Mouse (Mus musculus) left cerebral cortex, adult 8-10 months (tissue): ENCODE results near the gene Rbfox1. TPM values are rescaled to one million over a fixed set of nuclear protein-coding genes. Genes with fewer than 3 reads are reported as not detected.

Experiments
- DNase-seq, 2 experiments: peaks; one replicate each; pipeline ENCODE4 v3.0.0; 2022; ENCODE audit warnings: low spot score in 2 of 2
- total RNA-seq, 4 experiments: library from RNA; stranded (reverse); gene quantifications; 2 replicates each; pipeline ENCODE4 v1.2.4; 2022

Rbfox1 gene
- total RNA-seq, 4 experiments from 2014 or later, result 293 to 314 (median 299) TPM

DNA sequence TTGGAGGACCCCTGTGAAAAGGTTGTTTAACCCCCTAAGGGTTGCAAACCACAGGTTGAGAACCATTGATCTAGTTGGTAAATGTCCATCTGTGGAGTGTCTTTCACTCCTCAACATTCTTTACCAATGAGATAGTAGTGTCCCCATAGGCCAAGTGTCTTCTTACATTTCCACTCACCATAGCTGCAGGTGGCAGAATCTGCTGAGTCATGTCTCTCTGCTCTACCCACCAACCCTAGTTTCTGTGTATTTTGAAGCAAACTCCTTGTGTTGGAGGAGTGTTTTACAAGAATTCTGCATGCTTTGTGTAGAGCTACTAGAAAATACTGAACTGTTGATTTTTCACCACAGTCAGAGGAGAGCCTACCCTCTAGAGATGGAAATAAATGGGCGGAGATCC, 1191.2 kb downstream of the Rbfox1 start:
- no peak for DNase-seq

DNA sequence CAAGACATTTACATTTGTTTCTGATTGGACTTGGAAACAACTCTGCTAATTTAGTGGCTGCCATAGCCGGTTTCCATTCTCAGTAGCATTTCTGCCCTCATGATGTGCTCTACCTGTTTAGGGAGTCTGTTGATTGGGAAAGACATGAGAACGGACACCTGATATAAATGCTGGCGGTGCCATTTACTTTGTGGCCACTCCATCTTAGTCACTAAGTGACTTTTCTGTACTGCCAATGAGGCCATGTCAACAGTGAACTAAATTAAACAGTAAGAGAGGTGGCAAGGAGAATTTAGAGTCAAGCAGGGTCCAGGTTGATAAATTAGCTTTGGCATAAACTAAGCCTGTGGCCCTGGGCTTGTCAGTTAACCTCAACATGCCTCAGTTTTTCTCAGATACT, 1191.6 kb downstream of the Rbfox1 start:
- DNase-seq, result no peak

DNA sequence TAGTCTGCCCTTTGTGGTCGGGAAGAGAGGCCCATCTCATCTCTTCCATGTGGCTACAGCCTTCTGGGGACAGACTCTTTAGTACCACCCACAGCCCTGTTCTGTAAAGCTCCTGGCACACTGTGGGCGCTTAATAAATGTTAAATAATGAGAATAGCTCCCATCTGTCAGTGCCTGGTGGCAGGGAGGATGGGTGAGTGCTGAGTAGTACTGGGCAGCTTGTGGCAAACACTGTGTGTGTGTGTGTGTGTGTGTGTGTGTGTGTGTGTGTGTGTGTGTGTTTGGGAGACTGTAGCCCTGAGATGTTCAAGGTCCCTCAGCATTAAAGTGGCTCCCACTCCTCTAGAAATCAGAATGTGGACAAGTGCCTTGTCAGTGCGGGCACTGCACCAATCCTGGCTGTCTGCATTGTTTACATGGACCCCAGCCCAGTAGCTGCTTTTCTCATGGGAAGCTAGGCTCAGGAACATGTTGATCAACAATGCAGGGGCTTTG, 1196.0 kb downstream of the Rbfox1 start:
- peak in 1 of 2 experiments; percentile 33 for DNase-seq

DNA sequence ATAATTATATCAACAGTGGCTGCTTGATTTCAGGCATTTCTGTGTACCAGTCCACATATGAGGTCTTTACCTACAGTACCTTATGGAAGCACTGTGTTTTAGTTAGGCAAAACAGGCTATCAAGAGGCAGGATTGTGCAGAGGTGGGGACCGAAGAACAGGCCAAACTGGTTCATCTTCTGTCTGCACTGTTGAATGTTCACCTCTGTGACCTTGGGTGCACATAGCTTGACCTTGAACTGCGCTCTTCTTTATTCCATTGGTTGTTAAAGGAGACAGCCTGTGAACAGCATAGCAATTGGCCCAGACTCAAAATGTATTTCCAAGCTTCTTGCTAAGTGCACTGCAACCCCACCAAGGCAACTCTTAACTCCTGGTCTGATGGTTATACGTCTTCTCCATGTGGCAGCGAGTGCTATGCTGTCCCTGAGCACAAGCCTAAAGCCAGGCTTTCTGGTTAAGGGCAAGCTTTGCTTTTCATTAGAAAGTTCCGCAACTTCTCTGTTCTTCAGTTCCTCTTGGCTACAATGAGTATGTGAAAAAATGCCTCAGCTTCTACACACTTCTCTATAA, 1196.6 kb downstream of the Rbfox1 start:
- DNase-seq, result no peak

DNA sequence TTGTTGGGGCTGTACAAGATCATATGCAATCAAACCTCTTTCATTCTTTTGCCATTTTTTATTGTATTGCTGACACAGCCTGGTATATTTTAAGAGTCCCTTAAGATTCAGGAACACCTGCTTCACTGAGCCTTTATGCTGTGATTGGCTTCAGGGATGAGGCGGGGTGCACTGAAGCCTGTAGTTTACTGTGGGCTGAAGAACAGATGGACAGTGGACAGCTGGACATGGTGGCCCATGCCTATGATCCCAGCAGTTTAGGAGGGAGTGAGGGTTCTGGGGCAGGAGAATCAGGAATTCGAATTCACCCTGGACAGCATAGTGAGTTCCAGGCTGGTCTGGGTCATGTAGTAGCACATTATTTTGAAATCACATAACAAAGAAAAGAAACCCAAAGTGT, 1198.8 kb downstream of the Rbfox1 start:
- no peak for DNase-seq

DNA sequence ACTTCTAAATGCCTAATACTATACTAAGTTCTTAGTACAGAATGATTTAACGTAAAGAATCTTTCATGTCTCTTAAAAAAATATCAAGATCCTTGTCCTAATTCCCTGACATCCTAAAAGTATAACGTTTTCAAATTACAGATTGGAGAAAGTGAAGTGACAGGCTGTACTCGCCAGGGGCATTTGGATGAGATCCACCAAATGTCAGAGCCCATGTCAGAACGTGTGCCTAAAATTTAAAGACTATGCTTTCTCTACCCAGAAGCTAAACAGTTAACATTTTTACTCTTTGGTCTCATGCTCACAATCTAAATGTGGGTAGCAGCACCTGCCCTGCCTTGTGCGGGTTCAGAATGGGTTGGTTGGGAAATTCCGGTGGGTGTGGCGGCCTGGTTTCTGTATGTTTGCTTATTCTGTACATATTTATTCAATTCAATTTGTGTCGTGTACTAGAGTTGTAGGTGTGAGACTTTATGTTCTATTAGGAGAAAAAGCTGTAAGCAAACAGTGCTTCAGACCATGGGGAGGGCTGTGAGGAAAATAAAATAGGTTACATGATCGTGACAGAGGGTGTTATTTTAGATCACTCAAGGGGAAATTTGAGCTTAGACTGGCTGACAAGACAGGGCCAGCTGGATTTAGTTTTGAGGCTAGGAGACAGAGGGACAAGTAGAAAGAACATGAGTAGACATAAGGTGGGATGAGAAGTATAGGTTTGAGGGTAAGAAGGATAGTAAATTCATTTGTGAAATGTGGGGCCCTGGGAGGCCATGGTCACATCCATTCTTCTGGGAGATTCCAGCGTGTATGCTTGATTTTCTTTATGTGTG, 1203.7 kb downstream of the Rbfox1 start:
- no peak for DNase-seq

DNA sequence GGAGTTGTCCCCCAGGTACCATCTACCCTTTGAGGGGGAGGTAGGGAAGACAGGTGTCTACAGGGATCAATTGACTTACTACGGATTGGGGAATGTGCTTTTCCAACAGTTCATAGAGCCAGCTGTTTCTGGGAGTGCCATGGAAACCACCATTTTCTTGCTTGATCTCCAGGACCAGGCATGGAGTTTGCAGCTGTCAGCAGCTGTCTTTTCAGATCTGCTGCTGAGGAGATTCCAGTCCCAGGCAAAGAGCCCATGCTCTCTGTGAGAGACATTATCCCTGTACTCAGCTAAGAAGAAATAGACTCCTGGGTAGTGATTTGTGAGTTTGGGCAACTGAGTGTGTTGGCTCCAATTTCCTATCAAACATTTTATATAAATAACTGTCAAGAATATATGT, 1204.3 kb downstream of the Rbfox1 start:
- no peak for DNase-seq

DNA sequence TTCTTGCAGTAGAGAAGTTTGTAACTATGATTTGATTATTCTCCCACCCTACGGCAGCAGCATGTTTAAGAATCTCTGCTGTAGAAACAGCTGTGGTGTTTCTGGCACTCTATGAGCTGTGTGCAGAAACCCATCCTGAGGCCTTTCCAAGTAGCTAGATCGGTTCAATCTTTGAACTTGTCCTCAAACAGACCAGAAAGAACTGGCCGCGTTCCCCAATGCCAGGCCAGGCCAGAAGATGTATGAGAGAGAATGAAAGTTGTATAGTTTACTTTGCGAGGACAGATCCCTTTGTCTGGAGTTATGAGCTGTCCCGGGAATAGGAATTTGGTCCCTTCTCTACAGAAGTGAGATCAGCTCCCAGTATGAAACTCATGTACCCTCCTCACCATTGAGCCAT, 1205.0 kb downstream of the Rbfox1 start:
- DNase-seq, result no peak

DNA sequence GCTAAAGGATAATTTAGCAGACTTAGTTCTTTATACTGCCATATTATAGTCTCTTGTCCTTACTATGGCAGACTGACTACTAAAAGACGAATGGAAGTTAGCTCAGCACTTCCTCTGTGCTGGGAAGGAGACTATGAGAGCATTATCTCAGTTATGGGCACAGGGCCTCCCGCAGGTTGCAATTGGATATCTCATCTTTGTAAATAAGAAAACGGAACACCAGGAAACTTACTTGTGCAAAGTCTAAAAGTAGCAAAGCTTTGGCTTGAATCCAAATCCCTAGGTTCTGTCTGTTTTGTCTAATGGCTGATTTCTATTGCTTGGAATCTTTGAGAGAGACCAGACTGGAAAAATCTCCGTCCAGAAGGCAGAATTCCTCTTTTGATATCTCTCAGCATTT, 1207.7 kb downstream of the Rbfox1 start:
- no peak for DNase-seq

DNA sequence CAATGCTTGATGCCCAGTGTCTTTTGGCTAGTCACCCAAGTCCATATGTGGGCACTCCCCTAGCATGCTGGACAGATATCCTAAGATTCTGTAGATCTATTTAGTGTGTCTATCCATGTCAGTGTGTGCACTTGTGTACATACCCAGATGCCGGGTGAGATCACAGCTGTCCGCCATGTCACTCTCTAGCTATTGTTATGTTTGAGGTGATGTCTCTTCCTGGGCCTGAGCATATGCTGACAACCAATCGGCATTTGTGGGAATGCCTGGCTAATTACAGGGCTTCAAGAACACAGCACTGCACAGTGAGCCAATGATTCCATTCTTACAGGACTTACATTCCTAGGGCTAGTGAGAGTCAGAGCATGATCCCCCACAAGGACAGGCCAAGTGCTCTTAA, 1208.5 kb downstream of the Rbfox1 start:
- DNase-seq, result no peak

DNA sequence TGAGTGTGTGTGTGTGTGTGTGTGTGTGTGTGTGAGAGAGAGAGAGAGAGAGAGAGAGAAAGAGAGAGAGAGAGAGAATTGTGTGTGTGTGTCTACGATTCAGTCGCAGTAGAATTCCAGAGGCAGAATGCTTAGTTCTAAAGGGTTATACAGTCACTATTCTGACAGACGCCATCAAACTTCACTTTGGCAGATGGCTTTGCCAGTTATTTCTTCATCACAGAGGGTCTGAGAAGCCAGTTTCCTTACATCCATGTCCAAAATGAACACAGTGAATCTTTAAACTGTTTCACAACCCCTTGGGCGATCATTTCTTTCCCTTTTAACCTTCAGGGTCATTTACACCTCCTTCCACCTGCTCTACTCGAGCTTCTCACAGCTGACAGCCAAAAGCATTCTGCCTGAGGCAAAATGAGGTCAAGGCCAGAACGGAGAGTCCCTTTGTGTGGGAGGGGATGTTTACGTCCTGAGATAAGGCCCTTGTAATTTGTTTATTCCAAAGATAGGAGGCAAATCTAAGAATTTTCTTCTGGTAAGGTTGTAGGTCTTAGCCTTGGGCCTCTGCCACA, 1209.1 kb downstream of the Rbfox1 start:
- DNase-seq, result no peak

DNA sequence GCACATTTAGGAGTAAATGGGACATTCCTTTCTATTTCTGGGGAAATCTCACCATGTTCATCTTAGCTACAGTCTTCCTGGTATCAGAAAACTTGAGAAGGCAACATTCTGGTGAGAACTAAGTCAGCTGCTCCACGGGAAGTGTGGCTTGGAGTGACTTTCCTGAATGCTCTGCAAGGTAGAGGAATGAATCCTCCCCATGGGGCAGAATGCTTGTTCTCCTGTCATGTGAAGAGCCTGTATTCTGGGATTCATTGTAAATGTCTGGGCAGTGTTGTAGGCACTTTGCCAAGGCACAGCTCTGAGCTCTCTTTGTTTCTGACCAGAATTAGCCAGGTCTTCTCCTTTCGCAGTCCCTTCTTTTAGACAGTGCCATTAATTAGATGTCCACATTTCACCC, 1211.9 kb downstream of the Rbfox1 start:
- no peak for DNase-seq

DNA sequence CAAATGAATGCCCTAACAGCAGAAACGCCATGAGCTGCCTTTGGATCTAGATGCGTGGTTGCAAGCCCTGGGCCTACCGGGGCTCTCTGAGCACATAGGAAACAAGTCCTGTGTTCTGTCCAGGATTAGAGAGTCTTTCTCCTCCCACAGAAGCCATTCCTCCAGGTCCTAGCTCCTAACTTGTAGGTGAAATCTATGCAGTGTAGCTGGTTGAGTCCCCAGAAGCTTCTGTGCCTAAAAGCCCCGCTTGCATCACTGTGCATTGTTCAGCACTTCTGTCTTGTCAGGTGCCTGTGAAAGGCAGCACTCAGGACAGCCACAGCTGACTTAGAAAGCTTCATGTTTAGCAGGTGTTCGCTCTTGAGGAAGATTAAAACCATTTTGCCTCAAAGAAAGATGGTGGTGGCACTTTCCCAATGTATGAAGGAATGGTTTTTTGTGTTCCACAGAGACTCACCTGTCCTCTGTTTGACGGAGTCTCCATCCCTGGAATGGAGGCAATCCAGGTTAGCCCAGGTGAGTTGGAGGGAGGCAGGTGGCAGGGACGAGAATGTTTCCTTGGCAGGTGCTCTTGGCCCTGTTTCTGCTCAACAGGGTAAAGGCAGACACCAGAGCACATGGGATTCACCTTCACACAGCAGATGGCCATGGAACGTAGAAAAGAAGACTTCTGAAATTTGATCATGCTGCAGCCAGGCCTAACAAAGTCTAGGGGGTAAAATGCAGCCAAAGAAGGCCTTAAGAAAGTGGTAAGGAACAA, 1213.0 kb downstream of the Rbfox1 start:
- no peak for DNase-seq

DNA sequence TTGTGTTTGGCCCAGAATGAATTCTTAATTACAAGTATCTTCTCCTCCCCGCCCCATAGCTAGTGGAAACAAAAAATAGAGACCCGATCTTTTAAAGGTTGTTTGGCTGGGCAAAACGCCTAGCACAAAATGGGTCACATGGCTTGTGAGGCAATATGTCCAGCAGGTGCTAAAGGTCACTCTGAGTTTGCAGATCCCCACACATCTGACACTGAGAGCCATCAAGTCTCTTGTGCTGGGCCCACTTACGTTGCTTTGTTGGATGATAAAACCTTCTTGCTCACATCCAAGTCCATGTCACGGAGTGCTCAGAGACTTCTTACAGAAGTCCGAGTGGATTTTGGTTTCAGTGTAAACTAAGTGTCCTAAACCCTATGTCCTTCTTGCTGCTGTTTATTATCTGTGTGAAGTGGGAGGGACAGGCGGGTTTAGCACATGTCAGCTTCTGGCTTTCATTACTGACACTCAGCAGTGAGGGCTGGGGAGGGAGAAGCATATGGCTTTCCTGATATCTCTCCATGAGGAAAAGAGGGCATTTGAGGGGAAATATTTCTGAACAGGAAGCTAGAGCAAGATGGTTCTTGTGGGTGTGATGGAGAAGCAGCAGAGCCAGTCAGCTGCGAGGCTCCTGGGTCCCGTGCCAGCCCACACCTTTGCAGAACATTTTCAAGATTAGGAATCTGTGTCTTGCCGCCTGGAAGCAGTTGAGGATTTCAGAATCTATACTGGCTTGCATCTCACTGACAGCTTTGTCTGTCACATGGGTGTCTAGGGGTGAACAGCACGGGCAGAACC, 1214.5 kb downstream of the Rbfox1 start:
- peak in 1 of 2 experiments; percentile 81 for DNase-seq

DNA sequence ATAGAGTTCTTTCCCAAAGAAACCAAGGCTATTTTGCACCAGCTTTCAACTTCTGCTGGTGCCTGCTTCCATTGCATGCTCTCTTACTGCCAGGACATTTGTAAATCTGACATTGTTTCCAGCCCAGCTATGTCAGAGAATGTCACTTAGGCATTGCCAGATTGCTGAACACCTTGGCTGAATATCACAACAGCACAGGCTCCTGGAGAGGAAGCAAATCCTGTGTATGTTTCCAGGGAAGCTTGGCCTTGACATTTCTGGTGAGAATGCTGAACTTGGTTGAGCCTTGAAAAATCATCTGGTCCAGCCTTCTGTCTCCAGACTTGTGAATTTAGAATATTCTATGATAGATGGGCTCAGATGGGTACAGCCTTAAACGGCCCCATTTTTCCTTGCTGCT, 1217.3 kb downstream of the Rbfox1 start:
- no peak for DNase-seq

DNA sequence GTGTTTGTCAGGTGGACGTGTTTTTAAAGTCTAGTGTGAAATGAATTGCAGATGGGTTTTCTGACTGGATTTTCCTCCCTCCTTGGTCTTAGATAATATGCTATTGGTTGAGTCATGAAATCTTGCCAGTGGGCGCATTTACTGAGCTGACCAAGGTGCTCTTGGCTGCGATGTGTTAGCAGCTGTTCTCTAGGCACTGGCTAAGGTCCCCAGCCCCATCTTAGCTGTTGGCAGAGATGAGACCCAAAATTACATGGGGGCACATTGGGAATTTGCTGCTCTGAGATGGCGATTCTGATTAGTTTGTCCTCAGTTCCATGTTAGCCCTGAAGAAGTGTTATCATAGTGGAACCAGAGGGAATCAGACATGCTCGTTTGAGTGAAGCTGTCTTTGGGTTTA, 1218.1 kb downstream of the Rbfox1 start:
- DNase-seq, result no peak

DNA sequence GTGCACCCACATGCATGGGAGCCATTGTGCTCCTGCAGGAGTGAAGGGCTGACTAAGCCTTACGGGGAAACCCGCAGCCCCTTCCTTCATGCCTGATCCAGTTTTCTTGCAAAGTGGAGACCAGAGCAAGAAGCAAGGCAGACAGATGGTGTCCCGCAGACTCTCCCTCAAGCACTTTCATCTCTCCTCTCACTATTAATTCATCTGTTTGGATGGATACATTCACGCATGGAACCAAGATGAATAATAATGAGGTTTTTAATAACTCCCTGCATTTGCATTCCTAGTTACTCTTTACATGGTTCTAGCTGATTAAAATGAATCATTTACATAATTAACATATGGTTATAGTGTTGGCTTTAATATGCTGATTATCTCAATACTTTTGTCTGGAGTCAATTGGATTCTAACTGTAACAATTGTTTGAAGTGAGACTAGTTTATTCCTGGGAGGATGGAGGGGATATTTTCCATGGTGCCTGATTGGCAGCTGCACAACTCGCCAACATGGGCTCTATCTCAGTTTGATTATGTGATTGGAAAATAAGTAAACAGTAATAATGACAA, 1221.4 kb downstream of the Rbfox1 start:
- DNase-seq, result no peak

DNA sequence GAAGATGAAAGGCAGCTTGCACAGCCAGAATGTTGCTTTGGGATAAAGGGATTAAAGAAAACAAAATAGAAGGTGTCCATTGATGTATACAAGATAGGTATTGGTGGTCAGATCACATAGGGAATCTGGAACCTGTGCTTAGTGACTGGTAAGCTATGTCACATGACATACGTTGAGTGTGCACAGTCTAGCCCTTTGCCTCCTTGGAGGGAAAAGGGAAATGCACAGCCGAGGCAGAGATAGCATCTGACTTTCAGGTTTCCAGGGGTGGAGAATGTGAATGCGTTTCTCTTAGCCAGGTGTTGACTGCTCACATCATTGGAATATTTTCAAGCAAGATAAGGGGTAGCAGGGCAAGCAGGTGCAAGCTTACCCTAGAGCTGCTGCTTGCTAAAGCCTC, 1230.8 kb downstream of the Rbfox1 start:
- no peak for DNase-seq

DNA sequence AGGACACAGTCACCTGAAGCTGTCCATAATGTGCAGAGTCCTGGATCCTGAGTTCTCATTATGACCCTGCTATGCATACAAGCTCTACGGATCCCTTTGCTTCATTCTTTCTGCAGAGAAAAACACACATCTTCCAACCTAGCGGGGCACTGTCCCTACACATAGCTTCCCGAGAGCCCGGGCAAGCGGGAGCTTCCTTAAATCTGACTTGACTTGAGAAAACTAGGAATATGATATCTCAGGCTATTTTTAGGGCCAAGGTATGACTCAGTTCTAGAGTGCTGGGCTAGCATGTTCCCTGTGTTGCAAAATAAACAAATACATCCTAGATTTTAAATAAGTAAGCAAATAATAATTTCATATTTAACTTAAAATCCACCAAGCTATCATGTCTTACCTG, 1244.4 kb downstream of the Rbfox1 start:
- no peak for DNase-seq

DNA sequence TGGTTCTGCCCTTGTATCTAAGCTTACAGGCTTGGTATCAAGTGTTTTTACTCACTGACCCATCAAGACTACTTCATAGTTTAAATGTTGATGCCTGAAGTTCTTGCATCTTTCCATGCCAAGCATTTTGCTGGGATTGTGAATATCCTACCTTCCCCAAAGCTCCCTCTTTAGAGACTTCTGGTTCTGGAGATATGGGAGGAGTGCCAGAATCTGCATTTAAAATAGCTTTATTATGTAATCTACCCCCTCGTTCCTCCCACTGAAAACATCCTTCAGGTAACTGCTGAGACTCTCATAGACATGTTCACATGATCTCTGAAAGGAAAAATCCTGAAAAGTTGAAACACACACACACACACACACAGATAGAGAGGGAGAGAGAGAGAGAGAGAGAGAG, 1247.3 kb downstream of the Rbfox1 start:
- no peak for DNase-seq

DNA sequence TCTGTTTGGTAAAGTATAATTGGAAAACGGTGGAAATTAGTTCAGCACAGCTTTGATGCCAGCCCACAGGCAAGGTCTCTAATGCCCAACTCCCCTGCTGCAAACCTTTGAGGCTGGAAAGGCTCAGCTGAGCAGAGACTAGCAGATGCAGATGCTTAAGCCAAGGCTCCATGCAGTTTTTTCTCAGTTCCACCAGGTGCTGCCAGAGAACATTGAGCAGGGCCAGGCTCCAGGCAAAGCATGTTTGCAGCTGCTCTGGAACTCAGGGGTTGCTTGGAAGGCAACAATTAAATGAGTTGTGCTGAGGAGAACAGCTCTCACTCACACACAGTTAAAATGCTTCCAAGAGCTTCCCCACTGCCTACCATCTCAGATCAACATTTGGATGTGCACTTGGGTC, 1251.8 kb downstream of the Rbfox1 start:
- peak in 1 of 2 experiments; percentile 45 for DNase-seq
